Mouse (Mus musculus) heart, postnatal 0 days (tissue): ENCODE data around the gene Pdcl3.

Experiments used
- CTCF ChIP-seq: IDR thresholded peaks from 2 replicates; pipeline ENCODE4 v1.5.1; 2016; ENCODE audit warnings: antibody characterized with exemption, control low read depth, low read depth
- EP300 ChIP-seq: IDR thresholded peaks from 2 replicates; pipeline ENCODE4 v1.6.1; 2016; ENCODE audit warnings: antibody characterized with exemption, low read depth

DNA sequence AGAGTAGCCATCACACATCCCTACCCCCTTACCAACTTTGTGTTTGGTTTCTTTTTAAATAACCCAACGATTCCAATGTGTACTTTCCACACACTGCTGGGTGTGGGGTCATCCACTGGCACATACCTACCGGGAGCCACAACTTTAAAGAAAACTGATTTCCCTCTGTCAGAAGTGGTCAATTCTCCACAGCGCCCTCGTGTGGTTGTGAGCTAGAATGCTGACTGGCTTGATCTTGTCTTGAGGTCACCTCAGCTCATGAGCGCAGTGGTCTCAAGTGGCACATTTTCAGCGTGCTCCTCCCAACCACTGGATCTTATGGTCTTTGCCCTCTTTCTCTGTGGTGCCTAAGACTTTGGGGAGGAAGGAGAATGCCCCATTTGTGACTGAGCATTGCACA is 48.6 kb upstream of the Pdcl3 start:
- TF ChIP-seq CTCF (peak; percentile 49), EP300 (no peak)
